Mouse (Mus musculus): ENCODE results near the gene Pramel7.
"Not testable (repeated sequence)": the region's sequence is repeated elsewhere in the genome, so short reads cannot be mapped to it uniquely, and the experiment has no call there.

Gene Pramel7

GRCm38 (mm10) chr2:87496993-87497392 lies at the start of gene Pramel7:
TSS of gene Pramel7 (minus strand) at chr2:87497093.
- not testable (repeated sequence) for DNase-seq

DNA sequence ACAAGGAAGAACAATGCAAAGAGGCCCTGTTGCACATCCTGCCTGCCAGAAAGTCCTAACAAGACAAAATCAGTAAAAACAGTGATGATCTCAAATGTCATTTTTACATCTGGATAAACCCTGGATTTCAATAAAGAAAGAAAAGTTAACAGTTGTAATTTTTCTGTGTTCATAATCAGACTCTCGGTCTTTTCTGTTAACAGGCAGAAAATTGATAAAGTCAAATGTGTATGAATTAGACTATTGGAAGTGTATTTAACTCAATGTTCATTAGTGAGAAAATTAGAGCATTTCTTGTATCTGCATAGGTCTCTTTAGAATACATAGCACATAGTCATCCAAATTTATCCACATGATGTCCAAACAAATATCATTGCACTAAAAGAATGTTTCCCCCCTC lies 48.5 kb upstream of the Pramel7 start, which contains the start of gene Olfr1128:
TSS of gene Olfr1128 (minus strand) at position 101 of the 400 bp plus-strand sequence.
- no peak for DNase-seq

GRCm38 (mm10) chr2:87534826-87535225 lies 37.9 kb upstream of the Pramel7 start:
- no peak for DNase-seq

DNA sequence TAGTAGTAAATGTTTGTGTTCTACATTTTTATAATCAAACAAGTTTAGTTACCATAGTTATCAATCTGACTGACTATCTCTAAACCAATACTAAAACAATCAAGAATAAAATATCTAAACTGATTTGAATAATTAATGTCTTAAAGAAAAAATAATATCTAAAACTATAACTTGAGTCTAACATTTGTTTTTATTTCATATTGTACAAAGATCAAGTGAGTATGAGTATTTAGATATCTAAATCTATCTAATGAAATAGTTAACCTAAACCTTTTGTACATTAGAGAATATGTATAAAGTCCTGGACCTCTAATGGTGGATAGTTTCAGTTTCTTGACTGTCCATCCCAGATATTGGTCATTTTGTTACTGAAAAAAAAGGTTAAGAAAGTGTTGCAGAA lies 34.6 kb upstream of the Pramel7 start, which contains the start of gene Olfr153:
TSS of gene Olfr153 (plus strand) at position 301 of the 400 bp plus-strand sequence.
- no peak for DNase-seq

DNA sequence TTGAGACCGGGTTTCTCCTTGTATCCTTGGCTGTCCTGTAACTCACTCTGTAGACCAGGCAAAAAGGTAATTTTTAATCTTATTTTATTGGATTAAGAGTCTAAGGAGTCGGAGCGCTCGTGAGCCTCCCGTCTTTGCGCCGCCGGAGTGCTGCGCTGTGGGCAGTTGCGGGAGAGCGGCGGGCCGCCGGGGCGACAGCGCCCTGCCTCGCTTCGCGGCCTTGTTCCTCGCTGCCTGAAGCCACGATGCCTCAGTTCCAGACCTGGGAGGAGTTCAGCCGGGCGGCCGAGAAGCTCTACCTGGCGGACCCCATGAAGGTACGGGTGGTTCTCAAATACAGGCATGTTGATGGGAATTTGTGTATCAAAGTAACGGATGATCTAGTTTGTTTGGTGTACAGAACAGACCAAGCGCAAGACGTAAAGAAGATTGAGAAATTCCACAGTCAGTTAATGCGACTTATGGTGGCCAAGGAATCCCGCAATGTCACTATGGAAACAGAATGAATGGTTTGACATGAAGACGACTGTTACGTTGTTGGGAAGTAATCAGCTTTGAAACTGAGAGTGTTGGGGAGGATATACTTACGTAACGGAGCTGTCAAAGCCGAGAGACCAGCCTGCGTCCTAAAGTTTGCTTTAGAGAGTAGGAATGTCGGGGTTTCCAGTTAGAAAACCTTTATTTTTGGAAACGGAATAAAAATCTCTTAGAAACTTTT lies 29.2 kb upstream of the Pramel7 start:
- peak; percentile 26 to 27 for DNase-seq

DNA sequence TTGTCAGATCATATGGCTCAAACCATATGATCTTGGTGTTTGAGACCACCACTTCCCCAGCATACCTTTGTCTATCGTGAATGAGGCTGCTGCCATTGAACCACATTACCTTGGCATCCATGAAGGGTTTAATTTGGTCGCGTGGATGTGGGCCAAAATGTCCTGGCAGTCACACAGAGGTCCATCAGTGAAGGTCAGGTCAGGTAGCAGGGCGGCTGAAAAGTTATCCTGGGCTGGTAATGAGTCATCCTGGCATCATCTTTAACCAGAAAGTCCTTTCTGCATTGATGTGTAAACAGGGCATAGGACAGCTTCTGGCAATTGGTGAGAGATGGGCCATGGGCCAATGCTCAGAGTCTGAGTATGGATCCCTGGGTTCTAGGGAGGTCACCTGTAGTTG lies 23.8 kb upstream of the Pramel7 start:
- DNase-seq: peak in 1 of 2 experiments; percentile 1

DNA sequence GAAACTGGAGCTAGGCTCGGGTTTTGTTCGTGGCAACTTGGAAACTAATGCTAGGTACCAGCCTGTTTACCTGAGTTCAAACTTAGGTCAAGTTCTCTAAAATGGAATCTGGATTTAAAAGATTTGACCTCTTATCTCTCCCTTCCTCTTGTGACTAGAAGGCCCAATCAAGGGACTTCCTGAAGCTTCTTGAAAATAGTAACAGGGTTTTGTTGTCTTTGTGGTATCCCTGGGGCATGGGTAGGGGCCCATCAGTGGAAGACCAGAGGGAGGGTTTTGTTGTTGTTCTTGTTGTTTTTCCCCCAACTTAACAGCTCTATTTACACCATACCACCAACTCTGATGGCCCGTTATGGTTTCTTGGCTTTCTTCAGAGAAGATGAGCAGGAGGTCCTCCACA lies 19.7 kb upstream of the Pramel7 start:
- DNase-seq: no peak

DNA sequence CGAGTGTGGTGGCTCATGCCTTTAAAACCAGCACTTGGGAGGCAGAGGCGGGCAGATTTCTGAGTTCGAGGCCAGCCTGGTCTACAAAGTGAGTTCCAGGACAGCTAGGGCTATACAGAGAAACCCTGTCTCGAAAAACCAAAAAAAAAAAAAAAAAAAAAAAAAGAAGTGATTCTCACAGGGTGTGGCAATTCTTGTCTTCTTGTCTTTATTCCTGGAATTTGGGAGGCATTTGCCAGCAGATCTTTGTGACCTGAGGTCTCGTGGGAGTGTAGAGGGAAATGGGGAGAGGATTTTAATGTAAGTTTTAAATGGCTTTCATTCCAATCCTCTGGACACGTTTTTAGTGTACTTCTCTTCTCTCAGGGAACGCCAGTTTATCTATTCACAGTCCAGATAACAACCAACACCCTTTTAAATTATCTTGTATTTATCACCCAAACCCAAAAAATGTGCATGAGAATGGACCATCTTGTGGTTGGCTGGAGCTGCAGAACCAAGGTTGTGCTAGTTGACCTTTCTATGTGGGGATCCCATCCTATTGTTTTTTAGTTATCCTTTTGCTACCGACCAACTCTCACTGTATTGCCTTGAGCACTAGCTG lies 18.7 kb upstream of the Pramel7 start:
- no peak for DNase-seq

DNA sequence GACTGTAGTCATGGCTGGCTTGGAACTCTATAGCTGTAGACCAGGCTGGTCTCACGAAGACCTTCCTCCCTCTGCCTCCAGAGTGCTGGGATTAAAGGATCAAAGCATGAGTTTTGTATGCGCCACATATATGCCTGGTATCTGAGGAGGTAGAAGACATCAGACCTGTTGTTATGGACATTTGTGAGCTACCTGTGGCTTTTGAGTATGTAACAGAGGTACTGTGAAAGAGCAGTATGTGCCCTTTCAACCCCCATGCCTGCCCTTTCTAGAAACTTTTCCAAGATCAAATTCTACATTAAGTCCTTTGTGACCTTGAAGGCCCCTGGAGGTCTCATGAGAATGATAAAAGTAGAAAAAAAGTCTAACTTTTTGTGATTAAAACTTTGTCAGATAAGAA lies 18.2 kb upstream of the Pramel7 start:
- DNase-seq: no peak

- no peak for DNase-seq
Measured at GRCm38 (mm10) chr2:87506265-87506664, 9.4 kb upstream of the Pramel7 start, which contains the start of gene Pramel6. TSS of gene Pramel6 (plus strand) at chr2:87506565.

GRCm38 (mm10) chr2:87482276-87482675 lies 14.6 kb downstream of the Pramel7 start:
- DNase-seq: no peak

- DNase-seq: no peak
Measured at GRCm38 (mm10) chr2:87481158-87481557, 15.7 kb downstream of the Pramel7 start.

GRCm38 (mm10) chr2:87480207-87480606 lies 16.7 kb downstream of the Pramel7 start:
- DNase-seq: no peak

- DNase-seq: no peak
Measured at GRCm38 (mm10) chr2:87461769-87462168, 35.1 kb downstream of the Pramel7 start.

DNA sequence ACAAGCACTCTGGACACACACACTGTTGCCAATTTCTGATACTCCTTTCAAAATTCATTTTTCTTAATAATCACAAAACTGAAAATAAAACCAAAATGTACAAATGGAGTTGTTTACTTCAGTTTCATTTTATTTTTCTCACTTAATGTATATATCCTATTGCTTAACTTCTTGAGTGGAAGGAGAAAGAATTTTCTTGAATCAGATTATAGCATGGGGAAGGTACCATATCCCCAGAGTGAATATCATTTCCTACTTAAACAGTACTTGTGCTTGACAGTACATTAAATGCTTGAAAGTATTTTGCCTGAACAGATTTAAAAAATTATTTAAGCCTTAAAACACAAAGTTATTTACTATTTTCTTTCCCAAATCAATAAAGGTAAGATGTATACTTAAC lies 43.2 kb downstream of the Pramel7 start, which contains the start of gene Olfr1126:
TSS of gene Olfr1126 (plus strand) at position 301 of the 400 bp plus-strand sequence.
- no peak for DNase-seq

Measured in cerebellum, postnatal 25 days (tissue).